Mouse (Mus musculus) liver, adult 2 months (tissue): Measurements from ENCODE around the gene Ralgps1.

Source experiments
- CTCF ChIP-seq: fragments of 200-500 bp; IDR thresholded peaks from 2 replicates; pipeline ENCODE4 v1.5.1; 2011; ENCODE audit warnings: low read depth, low read length, control low read depth
- POLR2A ChIP-seq: fragments of 200-500 bp; IDR thresholded peaks from 2 replicates; pipeline ENCODE4 v1.6.1; 2011; ENCODE audit warnings: low read length, control low read depth; ENCODE audit not compliant: insufficient read depth; ENCODE audit errors: extremely low read depth

DNA sequence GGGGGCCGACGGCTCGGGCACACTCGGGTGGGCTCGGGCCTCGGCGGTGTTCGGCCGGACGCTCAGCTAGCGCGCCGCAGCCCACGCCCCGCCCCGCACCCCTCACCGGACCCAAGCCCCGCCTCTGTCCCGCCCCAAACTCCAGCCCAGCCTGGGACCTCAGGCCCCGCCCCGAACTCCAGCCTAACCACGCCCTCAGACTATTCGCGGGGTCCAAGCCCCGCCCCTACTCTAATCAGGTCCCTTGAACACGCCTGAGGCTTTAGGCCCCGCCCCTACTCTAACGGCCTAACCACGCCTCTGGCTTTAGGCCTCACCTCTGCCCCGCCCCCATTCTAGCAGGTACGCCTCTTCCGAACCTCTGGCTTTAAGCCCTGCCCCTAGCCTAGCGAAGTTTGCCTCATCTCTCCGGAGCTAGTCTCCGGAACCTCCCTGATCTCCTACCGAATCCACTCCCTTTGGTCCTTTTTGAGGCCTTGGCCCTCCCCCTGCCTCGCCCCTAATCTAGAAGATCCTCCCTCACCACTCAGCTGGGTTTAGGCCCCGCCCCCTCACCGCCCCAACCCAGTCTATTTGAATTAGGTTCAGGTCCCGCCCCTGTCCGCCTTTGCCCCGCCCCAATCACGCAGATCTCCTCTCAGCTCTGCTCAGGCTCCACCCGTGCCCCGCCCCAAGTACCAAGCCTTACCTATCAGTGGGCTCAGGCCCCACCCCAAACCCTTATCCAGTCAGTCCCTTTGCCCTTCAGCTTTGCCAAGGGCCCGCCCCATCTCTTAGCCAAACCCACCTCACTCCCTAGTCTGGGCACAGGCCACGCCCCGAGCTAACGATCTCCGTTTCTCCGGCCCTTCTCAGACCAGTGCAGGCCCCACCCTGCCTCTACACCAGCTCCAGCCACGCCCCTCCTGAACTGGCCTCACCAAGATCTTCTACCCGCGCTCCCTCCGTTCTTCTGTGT lies 240.5 kb downstream of the Ralgps1 start:
- TF ChIP-seq POLR2A = no peak
- TF ChIP-seq CTCF = no peak
